Mouse (Mus musculus) embryonic stem cell, embryonic (primary cell): ENCODE results near the gene Abhd5.

Experiments
- CTCF ChIA-PET, 4 experiments: fragments of 300-600 bp in 2 of 4; fragments of 350-600 bp in 2 of 4; sonication (Branson Sonifier 250); formaldehyde crosslinking; loops; one replicate each; lab custom pipeline; 2022; ENCODE audit warnings: inconsistent platforms in 2 of 4; lab: Charles Lee
- POLR2A ChIA-PET, 4 experiments: fragments of 300-600 bp in 2 of 4; fragments of 350-600 bp in 2 of 4; sonication (Branson Sonifier 250); formaldehyde crosslinking; loops; one replicate each; lab custom pipeline; 2022; ENCODE audit warnings: antibody characterized with exemption in 4 of 4, inconsistent platforms in 1 of 4; lab: Charles Lee

Gene Abhd5

DNA sequence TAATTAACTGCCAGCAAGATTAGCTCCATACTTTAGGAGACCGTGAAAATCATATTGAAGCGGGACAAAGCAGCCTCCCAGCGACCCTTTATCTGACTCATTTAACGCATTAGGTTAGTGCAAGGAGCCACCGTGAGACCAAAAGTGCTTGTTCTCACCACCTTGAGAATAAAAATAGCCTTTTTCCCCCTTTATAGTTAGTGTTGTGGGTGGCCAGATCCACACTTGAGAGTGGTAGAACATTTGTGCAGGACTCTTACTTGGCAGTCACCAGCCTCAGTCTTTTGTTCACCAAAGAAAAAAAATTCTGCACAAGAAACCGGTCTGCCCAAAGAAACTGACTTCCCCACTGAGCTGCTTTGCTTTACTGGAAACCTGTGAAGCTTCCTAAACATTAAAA is 29.6 kb downstream of the Abhd5 start:
- ChIA-PET CTCF (no interaction called here), POLR2A (interaction anchor here in 1 of 4 experiments (0.6 kb wide), 1 partner anchor 311 kb away, joined by 3 read pairs; no protein-coding TSS in a partner anchor)

GRCm38 (mm10) chr9:122382006-122382405 is 30.6 kb downstream of the Abhd5 start:
- POLR2A ChIA-PET: no interaction called here
- CTCF ChIA-PET: no interaction called here

- CTCF ChIA-PET: interaction anchor here in 2 of 4 experiments (0.6 to 0.9 kb wide), 2 partner anchors 33 to 123 kb away, joined by 3 to 8 read pairs; no protein-coding TSS in a partner anchor
- POLR2A ChIA-PET: no interaction called here
Measured at GRCm38 (mm10) chr9:122386015-122386414, 34.6 kb downstream of the Abhd5 start.

DNA sequence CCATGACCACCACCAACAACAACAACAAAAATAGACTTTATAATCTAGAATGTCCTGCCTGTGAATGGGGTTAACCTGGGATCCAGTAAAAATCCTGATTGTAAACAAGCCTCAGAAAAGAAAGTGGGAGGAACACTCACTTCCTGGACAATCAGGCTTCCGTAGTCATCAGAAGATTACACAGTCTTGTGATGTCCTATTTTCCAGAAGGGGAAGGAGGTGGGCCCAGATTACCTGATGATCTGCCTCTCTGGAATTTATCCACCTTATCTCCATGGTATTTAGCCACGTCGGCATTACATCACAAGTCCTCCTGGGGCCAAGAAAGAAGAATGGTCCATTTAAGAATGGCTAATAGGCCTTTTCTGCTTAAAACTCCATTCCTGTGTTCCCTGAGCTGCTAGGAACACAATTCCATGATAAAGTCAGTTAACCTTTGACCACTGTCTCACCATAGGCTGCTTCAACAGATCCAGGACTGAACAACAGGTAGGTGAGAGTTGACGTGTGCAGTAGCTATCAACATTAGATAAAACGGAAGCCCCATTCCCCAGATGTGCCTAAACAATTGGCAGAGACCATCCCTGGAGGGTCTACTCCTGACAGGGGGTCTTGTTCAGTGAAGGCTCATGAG is 38.0 kb downstream of the Abhd5 start:
- ChIA-PET CTCF (no interaction called here), POLR2A (interaction anchor here in 1 of 4 experiments (0.7 kb wide), 1 partner anchor 18 kb away, joined by 3 read pairs; no protein-coding TSS in a partner anchor)

- ChIA-PET POLR2A (no interaction called here), CTCF (interaction anchor here in 1 of 4 experiments (0.6 kb wide), 1 partner anchor 19 kb away, joined by 6 read pairs; no protein-coding TSS in a partner anchor)
Measured at GRCm38 (mm10) chr9:122395816-122396215, 44.4 kb downstream of the Abhd5 start.

DNA sequence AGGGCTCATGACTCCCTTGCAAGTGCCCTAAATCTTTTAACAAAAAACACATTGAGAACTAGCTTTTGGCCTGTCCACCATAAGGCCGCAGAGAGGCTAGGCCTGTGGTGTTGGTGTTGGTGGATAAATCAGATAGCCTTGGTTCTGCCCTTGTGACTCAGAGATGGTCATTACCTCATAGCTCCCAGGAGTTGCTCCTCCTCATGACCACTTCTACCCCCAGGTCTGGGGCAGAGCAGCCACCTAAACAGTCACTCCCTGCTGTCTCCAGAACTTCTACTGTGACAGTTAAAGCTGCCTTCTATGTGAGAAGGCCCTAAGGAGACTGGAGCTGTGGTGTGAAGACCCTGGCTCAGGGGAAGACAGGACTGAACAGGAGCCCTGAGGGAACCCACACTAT is 45.7 kb downstream of the Abhd5 start:
- CTCF ChIA-PET: interaction anchor here in 1 of 4 experiments (0.7 kb wide), 1 partner anchor 152 kb away, joined by 7 read pairs; no protein-coding TSS in a partner anchor

GRCm38 (mm10) chr9:122398746-122399145 is 47.3 kb downstream of the Abhd5 start:
- ChIA-PET POLR2A (interaction anchor here in 1 of 4 experiments (2.0 kb wide), 1 partner anchor 12 kb away, joined by 5 read pairs; no protein-coding TSS in a partner anchor), CTCF (interaction anchor here in 3 of 4 experiments (0.5 to 1.1 kb wide), 3 partner anchors 22 to 74 kb away, joined by 3 to 9 read pairs (median 4); no protein-coding TSS in a partner anchor)

More for the DNA sequence above, 45.7 kb downstream of the Abhd5 start:
- POLR2A ChIA-PET: interaction anchor here in 1 of 4 experiments (0.7 kb wide), 1 partner anchor 1082 kb away, joined by 5 read pairs; no protein-coding TSS in a partner anchor

DNA sequence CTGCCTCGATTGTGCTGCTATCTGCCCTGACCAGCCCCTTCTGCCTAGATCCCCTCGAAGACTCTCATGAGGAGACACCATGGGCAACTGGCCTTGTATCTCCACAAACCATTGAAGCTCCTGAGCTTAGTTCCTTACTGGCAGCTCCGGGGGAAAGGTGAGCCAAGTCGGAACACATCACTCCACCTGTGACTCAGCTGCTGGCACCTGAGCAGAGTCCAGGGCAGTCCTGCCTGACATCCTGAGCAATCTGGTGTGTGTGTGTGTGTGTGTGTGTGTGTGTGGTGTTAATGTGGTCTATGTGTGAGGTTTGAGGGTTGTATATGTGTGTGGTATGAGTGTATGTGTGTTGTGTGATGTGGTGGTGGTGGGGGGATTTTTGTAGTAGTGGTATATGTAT is 49.8 kb downstream of the Abhd5 start:
- ChIA-PET CTCF (interaction anchor here in 2 of 4 experiments (0.7 to 0.8 kb wide), 2 partner anchors 8 to 171 kb away, joined by 3 read pairs; no protein-coding TSS in a partner anchor), POLR2A (no interaction called here)

DNA sequence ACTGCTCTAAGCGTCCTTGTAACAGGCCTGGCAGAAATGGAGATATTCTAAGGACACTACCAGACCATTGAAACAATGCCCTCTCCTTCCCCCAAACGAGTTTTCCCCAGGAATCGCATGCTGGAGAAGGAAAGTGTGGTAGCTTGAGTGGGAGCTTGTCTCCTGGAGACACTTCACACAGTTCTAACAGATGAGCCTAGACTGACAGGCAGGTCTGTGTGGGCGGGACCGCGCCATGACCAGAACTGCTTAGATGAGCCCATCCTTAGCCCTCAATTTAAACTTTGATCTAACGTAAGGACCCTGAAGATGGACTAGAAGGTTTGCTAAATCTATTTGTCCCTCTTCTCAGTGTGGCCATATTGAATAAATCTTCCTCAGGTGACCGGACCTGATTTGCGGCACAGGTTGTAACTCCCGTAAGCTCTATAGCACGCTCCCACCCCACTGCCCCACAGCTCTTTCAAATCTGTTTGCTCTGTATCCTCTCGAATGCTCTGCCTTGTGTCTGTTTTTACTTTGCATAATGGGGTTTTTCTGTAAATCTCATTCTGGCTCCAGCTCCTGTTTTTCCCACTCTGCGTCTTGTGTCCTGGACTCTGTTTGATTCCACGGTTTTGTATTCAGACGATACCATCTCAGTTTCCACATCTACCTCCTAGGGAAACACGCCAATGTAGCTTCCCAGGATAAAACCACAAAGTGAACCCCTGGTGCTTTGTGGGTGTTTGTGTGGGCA is 59.2 kb downstream of the Abhd5 start:
- ChIA-PET CTCF (interaction anchor here in 1 of 4 experiments (0.6 to 1.2 kb wide), 2 partner anchors 11 to 224 kb away, joined by 3 to 4 read pairs; no protein-coding TSS in a partner anchor), POLR2A (interaction anchor here in 2 of 4 experiments (1.1 to 1.2 kb wide), 3 partner anchors 11 to 26 kb away, joined by 3 to 5 read pairs (median 4); no protein-coding TSS in a partner anchor)

DNA sequence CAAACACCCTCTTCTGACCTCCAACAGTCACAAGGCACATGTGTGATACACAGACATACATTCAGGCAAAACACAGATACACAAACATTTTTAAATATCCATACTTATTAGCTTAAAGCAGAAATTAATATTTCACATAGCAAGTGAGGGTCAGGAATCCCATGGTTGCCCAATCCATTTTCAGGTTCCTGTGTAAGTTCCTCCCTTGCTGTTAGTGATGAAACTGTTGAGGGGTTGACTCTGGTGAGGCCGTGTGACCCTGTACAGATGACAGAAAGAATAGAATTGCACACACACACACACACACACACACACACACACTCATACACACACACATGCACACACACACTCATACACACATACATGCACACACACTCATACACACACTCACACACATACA is 63.2 kb downstream of the Abhd5 start:
- POLR2A ChIA-PET: interaction anchor here in 1 of 4 experiments (0.9 kb wide), 1 partner anchor 860 kb away, joined by 4 read pairs; no protein-coding TSS in a partner anchor
- CTCF ChIA-PET: interaction anchor here in 1 of 4 experiments (0.7 kb wide), 1 partner anchor 57 kb away, joined by 4 read pairs; no protein-coding TSS in a partner anchor

DNA sequence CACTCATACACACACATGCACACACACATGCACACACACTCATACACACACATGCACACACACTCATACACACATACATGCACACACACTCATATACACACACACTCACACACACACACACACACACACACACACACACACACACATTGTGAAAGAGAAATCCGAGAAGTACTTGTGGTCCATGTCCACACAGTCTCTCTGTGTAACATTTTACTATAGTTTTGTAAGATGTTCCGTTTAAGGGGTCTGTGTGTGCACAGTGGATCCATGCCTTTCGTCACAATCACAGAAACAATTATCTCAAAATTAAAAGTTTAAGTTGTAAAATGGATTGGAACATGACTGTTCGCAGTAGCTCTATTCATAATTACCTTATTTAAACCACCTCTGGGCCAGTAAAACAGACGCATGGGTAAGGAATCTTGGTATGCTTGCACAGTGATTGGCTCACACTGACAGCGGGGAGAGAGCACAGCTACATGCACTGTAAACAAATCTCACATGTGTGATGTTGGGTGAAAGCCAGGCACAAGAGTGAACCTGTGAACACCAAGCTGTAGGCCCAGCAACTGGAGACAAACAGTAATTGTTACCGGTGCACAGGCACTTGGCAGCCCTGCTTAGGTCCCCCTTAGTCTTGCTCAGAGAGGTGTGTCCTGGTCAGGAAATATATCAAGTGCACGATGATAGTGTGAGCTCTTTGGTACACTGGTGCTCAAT is 63.8 kb downstream of the Abhd5 start:
- ChIA-PET POLR2A (no interaction called here), CTCF (interaction anchor here in 1 of 4 experiments (1.5 kb wide), 1 partner anchor 10 kb away, joined by 5 read pairs; no protein-coding TSS in a partner anchor)

DNA sequence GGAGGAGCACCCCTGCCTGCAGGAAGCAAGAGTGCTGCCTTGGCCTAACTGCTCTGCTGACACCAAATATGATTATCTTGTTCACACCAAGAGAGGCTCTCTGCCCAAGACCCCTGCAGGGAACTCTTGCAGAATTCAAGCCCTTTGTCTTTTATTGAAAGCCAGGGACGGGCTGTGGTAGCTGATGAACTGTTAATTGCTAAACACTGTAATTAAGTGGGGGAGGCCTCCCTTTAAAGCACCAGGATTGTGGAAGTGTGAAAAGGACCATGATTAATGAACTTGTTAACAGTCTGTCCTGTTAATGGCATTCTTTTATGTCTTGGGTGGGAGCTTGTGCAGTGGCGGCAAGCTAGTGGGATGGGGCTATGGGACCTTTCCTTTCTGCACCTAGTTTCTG is 65.2 kb downstream of the Abhd5 start:
- CTCF ChIA-PET: interaction anchor here in 2 of 4 experiments (0.7 to 1.5 kb wide), 2 partner anchors 8 to 238 kb away, joined by 5 read pairs; no protein-coding TSS in a partner anchor

DNA sequence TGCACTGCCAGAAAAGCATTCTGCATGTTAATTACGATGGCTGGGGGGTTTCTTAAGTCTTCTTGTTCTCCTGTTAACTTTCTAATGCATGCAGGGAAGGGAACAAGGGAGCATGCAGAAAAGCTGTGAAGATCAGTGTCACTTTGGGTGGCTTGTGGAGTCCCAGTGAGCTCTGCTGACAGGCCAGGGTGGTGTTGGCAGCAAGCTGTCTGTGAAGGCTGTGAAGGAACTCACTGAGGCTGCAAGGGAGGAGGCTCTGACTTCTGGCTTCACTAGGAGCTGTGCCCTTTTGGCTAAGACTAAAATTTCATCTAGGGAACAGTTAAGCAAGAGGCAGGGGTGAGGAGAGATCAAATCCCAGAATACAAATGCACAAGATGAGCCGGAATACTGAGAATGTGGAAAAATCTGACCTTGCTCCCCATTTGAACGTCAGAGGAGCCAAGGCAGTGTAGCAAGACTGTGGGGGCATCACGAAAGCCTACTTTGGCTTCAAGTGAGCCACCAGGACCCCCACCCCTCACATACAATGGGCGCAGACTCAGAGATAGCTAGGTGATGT is 68.9 kb downstream of the Abhd5 start:
- ChIA-PET CTCF (interaction anchor here in 3 of 4 experiments (0.6 to 1.8 kb wide), 9 partner anchors 7 to 272 kb away, joined by 3 to 9 read pairs (median 4); partner anchors contain the start of gene Ano10 (in 1 of the 3)), POLR2A (no interaction called here)

More for the DNA sequence above, 65.2 kb downstream of the Abhd5 start:
- POLR2A ChIA-PET: interaction anchor here in 1 of 4 experiments (0.5 kb wide), 1 partner anchor 81 kb away, joined by 3 read pairs; no protein-coding TSS in a partner anchor

DNA sequence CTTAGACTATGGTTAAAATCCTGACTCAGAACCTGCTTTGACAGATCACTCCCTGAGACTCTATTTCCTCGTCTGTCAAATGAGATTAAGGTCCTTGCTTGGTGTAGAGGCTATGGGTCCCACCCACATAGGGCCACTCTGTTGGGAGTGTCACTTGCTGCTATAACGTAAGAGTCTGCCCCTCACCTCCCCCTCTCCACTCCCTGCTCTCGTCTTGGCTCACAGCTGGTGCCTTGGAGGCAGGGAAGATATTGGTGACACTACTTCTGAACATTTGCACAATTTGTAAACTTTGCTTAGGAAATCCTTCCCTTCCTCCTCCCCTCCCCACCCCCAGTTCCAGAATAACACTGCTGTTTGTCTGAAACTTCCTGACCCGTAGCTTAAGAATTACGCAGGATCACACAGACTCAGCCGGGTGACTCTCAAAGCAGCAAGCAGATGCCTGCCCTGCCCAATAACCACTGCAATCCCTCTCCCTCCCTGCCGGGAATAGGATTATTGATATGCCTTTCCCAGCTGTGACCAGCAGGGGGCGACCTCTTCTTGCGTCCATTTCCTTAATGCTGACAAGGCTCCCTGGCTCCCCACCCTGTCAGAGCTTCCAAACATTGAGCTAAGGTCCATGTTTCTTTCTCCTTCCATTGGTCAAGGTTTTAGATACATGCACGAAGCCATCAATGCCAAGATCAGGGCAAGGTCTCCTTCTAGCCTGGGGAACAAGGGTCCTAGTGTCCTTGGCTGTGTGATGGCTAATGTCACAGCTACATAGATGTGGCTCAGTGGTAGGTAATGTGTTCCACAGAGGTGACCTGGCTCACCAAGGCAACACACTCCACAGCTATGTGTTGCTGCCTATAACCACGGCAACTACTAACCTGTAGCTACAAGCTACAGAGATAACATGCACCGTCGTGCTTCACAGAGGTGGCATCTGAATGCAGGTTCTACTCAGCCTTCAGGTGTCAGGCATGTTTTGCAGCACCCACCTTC is 69.7 kb downstream of the Abhd5 start:
- POLR2A ChIA-PET: interaction anchor here in 1 of 4 experiments (0.7 to 1.1 kb wide), 2 partner anchors 205 to 305 kb away, joined by 3 read pairs; no protein-coding TSS in a partner anchor
- CTCF ChIA-PET: interaction anchor here in 3 of 4 experiments (0.5 to 1.8 kb wide), 35 partner anchors 8 to 1478 kb away, joined by 3 to 10 read pairs (median 3); partner anchors contain the start of genes Ano10 (in 1 of the 3) and Snrk (in 1 of the 3)

DNA sequence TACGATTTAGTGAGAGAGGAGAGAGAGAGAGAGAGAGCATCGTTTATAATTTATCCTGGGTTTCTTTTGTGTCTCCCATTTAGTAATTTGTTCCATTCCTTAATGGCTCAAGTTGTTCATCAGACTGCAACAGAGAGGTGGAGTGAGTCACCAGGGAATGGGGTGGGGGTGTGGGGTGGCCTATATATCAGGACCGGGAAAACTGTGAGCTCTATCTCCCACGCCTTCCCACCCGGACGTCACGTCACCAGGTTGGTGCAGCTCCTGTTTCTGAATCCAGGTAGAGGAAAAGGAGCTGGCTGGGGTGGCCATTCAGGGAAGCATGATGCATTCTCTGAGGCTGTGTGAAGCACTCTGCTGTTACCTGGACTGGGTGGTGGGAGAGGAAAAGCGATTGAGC is 70.5 kb downstream of the Abhd5 start:
- POLR2A ChIA-PET: interaction anchor here in 1 of 4 experiments (1.1 kb wide), 1 partner anchor 304 kb away, joined by 3 read pairs; no protein-coding TSS in a partner anchor
- CTCF ChIA-PET: interaction anchor here in 2 of 4 experiments (0.9 to 1.7 kb wide), 9 partner anchors 9 to 408 kb away, joined by 3 to 9 read pairs (median 4); partner anchors contain the start of gene Ano10 (in 1 of the 2)

GRCm38 (mm10) chr9:122422706-122423105 is 71.3 kb downstream of the Abhd5 start:
- ChIA-PET CTCF (interaction anchor here in 3 of 4 experiments (0.7 to 1.3 kb wide), 9 partner anchors 24 to 302 kb away, joined by 3 to 5 read pairs (median 3); partner anchors contain the start of gene Ano10 (in 1 of the 3)), POLR2A (no interaction called here)
